Mouse (Mus musculus) brain, embryonic 14.5 days (tissue): ENCODE measurements at regions not wholly inside any gene's neighbourhood (a gene's known extent, or its start where the extent isn't known, plus 50 kb on each side); places are given as distances from the start of the nearest gene placed in this dataset.

Experiments used
- DNase-seq: peaks from one replicate; pipeline ENCODE4 v3.0.0-alpha.2; 2011; ENCODE audit warnings: low read depth
- POLR2A ChIP-seq: fragments of 200-500 bp; IDR thresholded peaks from 2 replicates; pipeline ENCODE4 v1.6.1; 2012; ENCODE audit warnings: mild to moderate bottlenecking, inconsistent platforms, borderline replicate concordance; ENCODE audit not compliant: poor library complexity, insufficient read depth, insufficient read length, severe bottlenecking; ENCODE audit errors: extremely low read depth

- DNase-seq = peak; percentile 98
These were observed 59.2 kb upstream of the Zfp960 start for GRCm38 (mm10) chr17:17004632-17005265.

GRCm38 (mm10) chr17:17005267-17005666, 58.6 kb upstream of the Zfp960 start:
- DNase-seq = peak; percentile 54

More at GRCm38 (mm10) chr17:17004632-17005265, 59.2 kb upstream of the Zfp960 start:
- TF ChIP-seq POLR2A = 0 out of 2 replicates have a peak, but pooled peaks have one; percentile 7
